Mouse (Mus musculus) brown adipose tissue, adult 24 weeks (tissue): ENCODE measurements around the gene Myadm. TPM values are rescaled to one million over a fixed set of nuclear protein-coding genes. Genes with fewer than 3 reads are reported as not detected.
A peak's percentile ranks its signal among the peaks of the same experiment; 100 is the strongest.

Experiments
- H3K27ac ChIP-seq: fragments of 200-500 bp; replicated peaks from 2 replicates; pipeline ENCODE4 v1.5.1; 2012; ENCODE audit warnings: low read depth, mild to moderate bottlenecking, low read length
- H3K4me1 ChIP-seq: fragments of 200-500 bp; 2 replicates; pipeline ENCODE4 v1.6.1; 2012; ENCODE audit warnings: low read length, mixed read lengths; ENCODE audit not compliant: control insufficient read depth, insufficient read depth, insufficient read length
- H3K4me3 ChIP-seq: fragments of 200-500 bp; 2 replicates; pipeline ENCODE4 v1.5.1; 2012; ENCODE audit warnings: low read depth, mild to moderate bottlenecking, low read length, moderate library complexity; ENCODE audit not compliant: insufficient read depth
- polyA plus RNA-seq: library from polyadenylated mRNA; stranded (reverse); fragments of >200 nt; gene quantifications from 2 replicates; pipeline ENCODE4 v1.2.4, GENCODE M21; 2012; ENCODE audit not compliant: missing spikeins, insufficient read depth, insufficient read length

The Myadm gene
- polyA plus RNA-seq, 1 experiment: 52.3 TPM

- Histone ChIP-seq H3K4me3 (no peak overlapping the region), H3K27ac (peak overlapping the region; percentile 43), H3K4me1 (peaks cover 35% of the 10 kb centered on the region)
These were observed 11.2 kb downstream of the Myadm start for GRCm38 (mm10) chr7:3299941-3300617.

GRCm38 (mm10) chr7:3300891-3301627, 12.2 kb downstream of the Myadm start:
- Histone ChIP-seq H3K4me3 (no peak overlapping the region), H3K27ac (no peak overlapping the region; the same call in 1 of the 2 replicates), H3K4me1 (peaks cover 31% of the 10 kb centered on the region)

- Histone ChIP-seq H3K27ac (peak overlapping the region; percentile 19; the same call in 1 of the 2 replicates), H3K4me1 (peaks cover 25% of the 10 kb centered on the region)
These were observed 13.0 kb downstream of the Myadm start for GRCm38 (mm10) chr7:3301628-3302555.

GRCm38 (mm10) chr7:3302556-3303275, 13.8 kb downstream of the Myadm start:
- H3K27ac ChIP-seq: peak overlapping the region; percentile 19; the same call in 1 of the 2 replicates
- H3K4me1 ChIP-seq: peaks cover 21% of the 10 kb centered on the region
- H3K4me3 ChIP-seq: peak overlapping the region; percentile 45

More at GRCm38 (mm10) chr7:3301628-3302555, 13.0 kb downstream of the Myadm start:
- H3K4me3 ChIP-seq: peak overlapping the region; percentile 45

- Histone ChIP-seq H3K4me1 (peaks cover 17% of the 10 kb centered on the region), H3K4me3 (peak overlapping the region; percentile 42), H3K27ac (no peak overlapping the region)
These were observed 14.4 kb downstream of the Myadm start for GRCm38 (mm10) chr7:3303276-3303781.

GRCm38 (mm10) chr7:3303789-3304188, 14.9 kb downstream of the Myadm start:
- H3K27ac ChIP-seq: no peak overlapping the region
- peaks cover 15% of the 10 kb centered on the region for H3K4me1 ChIP-seq
- H3K4me3 ChIP-seq: no peak overlapping the region

- Histone ChIP-seq H3K4me3 (no peak overlapping the region), H3K4me1 (peaks cover 15% of the 10 kb centered on the region), H3K27ac (no peak overlapping the region)
These were observed 15.4 kb downstream of the Myadm start for GRCm38 (mm10) chr7:3304298-3304697.

GRCm38 (mm10) chr7:3306400-3306799, 17.5 kb downstream of the Myadm start:
- Histone ChIP-seq H3K27ac (no peak overlapping the region), H3K4me1 (peaks cover 3% of the 10 kb centered on the region; the same call in 1 of the 2 replicates), H3K4me3 (no peak overlapping the region)

- H3K4me1 ChIP-seq: no peaks in the 10 kb centered on the region
- H3K4me3 ChIP-seq: no peak overlapping the region
These were observed 19.8 kb downstream of the Myadm start for GRCm38 (mm10) chr7:3308646-3309045.

GRCm38 (mm10) chr7:3310233-3310632, 21.4 kb downstream of the Myadm start:
- no peak overlapping the region for H3K27ac ChIP-seq
- H3K4me3 ChIP-seq: no peak overlapping the region
- no peaks in the 10 kb centered on the region for H3K4me1 ChIP-seq

More at GRCm38 (mm10) chr7:3308646-3309045, 19.8 kb downstream of the Myadm start:
- no peak overlapping the region for H3K27ac ChIP-seq

GRCm38 (mm10) chr7:3313571-3313970, 24.7 kb downstream of the Myadm start:
- Histone ChIP-seq H3K27ac (no peak overlapping the region), H3K4me1 (no peaks in the 10 kb centered on the region), H3K4me3 (no peak overlapping the region)

- H3K4me3 ChIP-seq: no peak overlapping the region
- H3K4me1 ChIP-seq: no peaks in the 10 kb centered on the region
- no peak overlapping the region for H3K27ac ChIP-seq
These were observed 25.2 kb downstream of the Myadm start for GRCm38 (mm10) chr7:3314121-3314520.

GRCm38 (mm10) chr7:3317704-3318103, 28.8 kb downstream of the Myadm start:
- no peak overlapping the region for H3K27ac ChIP-seq
- H3K4me1 ChIP-seq: no peaks in the 10 kb centered on the region
- no peak overlapping the region for H3K4me3 ChIP-seq

GRCm38 (mm10) chr7:3320856-3321255, 32.0 kb downstream of the Myadm start:
- H3K4me3 ChIP-seq: no peak overlapping the region
- no peak overlapping the region for H3K27ac ChIP-seq
- H3K4me1 ChIP-seq: no peaks in the 10 kb centered on the region
